ENCODE assay signal across 20 mouse cellular contexts in the genomic region with DNA sequence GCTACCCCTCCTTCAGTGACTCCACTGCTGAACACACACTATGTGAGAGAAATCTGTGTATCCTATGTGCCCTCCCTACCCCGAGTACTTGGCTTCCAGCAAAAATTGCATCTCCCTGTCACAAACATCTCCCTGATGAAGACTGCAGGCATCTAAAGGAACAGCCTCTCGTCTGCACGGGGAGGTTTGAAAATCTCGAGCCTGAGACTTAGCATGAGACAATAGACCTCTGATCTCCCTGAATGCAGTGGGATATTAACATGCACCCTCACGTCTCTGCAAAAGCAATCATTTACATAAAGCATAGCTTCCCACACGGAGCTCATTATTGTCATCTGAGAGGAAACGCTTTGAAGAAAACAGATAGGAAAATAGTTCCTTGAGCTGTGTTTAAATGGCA. TPM values are rescaled to one million over a fixed set of nuclear protein-coding genes. Genes with fewer than 3 reads are reported as not detected.
DNase-seq lines count a peak whose midpoint lies in the region; ATAC-seq and TF ChIP-seq lines count a peak whose summit lies in the region.
"Had no signal": no experiment of that assay in that cellular context is flagged by ENCODE, and none has a peak within 500 bp of the region (broad histone marks: within the 10 kb centered on the region; RNA-seq: fewer than 3 reads in every experiment).

No protein-coding gene starts in this region.

- no peaks in the 10 kb centered on the region for H3K27me3 ChIP-seq in forebrain, embryonic 15.5 days
- H3K27me3 ChIP-seq in hindbrain, embryonic 16.5 days (replicated peaks; ENCODE audit: control insufficient read depth, insufficient read depth, low read length), result no peaks in the 10 kb centered on the region
- no peaks in the 10 kb centered on the region for H3K27me3 ChIP-seq in neural tube, embryonic 13.5 days
- H3K27me3 ChIP-seq: limb, embryonic 12.5 days had no signal

- TF ChIP-seq CTCF in gastrocnemius, adult 2 months (IDR thresholded peaks at IDR 0.05), result no peak

- H3K27ac ChIP-seq in forebrain, embryonic 15.5 days (replicated peaks), result peak overlapping the region; percentile 58
- H3K27ac ChIP-seq in hindbrain, embryonic 16.5 days (ENCODE audit: low read depth, low read length), result peak overlapping the region; percentile 68
- H3K27ac ChIP-seq in neural tube, embryonic 13.5 days (replicated peaks), result peak overlapping the region; percentile 54
- no peak overlapping the region for H3K27ac ChIP-seq in gastrocnemius, adult 2 months
- H3K27ac ChIP-seq: limb, embryonic 12.5 days had no signal

- 3% methylated on average over 7 of the region's 7 CpGs for WGBS in forebrain, embryonic 15.5 days
- WGBS in hindbrain, embryonic 16.5 days, result 8% methylated on average over 7 of the region's 7 CpGs
- WGBS in neural tube, embryonic 13.5 days, result 17% methylated on average over 7 of the region's 7 CpGs

- peak; percentile 86 for ATAC-seq in forebrain, embryonic 15.5 days (replicated peaks)
- peak; percentile 78 for ATAC-seq in hindbrain, embryonic 16.5 days
- peak; percentile 62 for ATAC-seq in neural tube, embryonic 13.5 days (ENCODE audit: low read depth)
- no peak for ATAC-seq in erythroblast, adult 5-6 weeks (replicated peaks; ENCODE audit: low FRiP score, poor library complexity, severe bottlenecking)
- ATAC-seq: liver, postnatal 0 days had no signal

- H3K4me3 ChIP-seq in forebrain, embryonic 15.5 days, result no peak overlapping the region
- H3K4me3 ChIP-seq in hindbrain, embryonic 16.5 days (ENCODE audit: low read length), result no peak overlapping the region
- no peak overlapping the region for H3K4me3 ChIP-seq in neural tube, embryonic 13.5 days
- no peak overlapping the region for H3K4me3 ChIP-seq in gastrocnemius, adult 2 months
- H3K4me3 ChIP-seq: limb, embryonic 12.5 days had no signal

- peaks cover 31% of the 10 kb centered on the region for H3K4me1 ChIP-seq in forebrain, embryonic 15.5 days
- H3K4me1 ChIP-seq in hindbrain, embryonic 16.5 days (ENCODE audit: control insufficient read depth, insufficient read depth, low read depth, low read length), result peaks cover 8% of the 10 kb centered on the region
- H3K4me1 ChIP-seq in neural tube, embryonic 13.5 days (replicated peaks), result peaks cover 27% of the 10 kb centered on the region
- H3K4me1 ChIP-seq: limb, embryonic 12.5 days had no signal

- 0 out of 2 replicates have a peak overlapping the region, but pooled peaks have one; percentile 13 for H3K4me2 ChIP-seq in forebrain, embryonic 15.5 days (replicated peaks)
- H3K4me2 ChIP-seq in hindbrain, embryonic 16.5 days (ENCODE audit: low read length), result 0 out of 2 replicates have a peak overlapping the region, but pooled peaks have one; percentile 26
- peak overlapping the region; percentile 3; the same call in 1 of the 2 replicates for H3K4me2 ChIP-seq in neural tube, embryonic 13.5 days
- H3K4me2 ChIP-seq: limb, embryonic 12.5 days had no signal

- intact Hi-C loops in gastrocnemius, adult 2 months (cut with DNase I), result no loop called here

- no peaks in the 10 kb centered on the region for H3K36me3 ChIP-seq in forebrain, embryonic 15.5 days
- no peaks in the 10 kb centered on the region for H3K36me3 ChIP-seq in hindbrain, embryonic 16.5 days (ENCODE audit: control insufficient read depth, insufficient read depth, low read length)
- no peaks in the 10 kb centered on the region for H3K36me3 ChIP-seq in neural tube, embryonic 13.5 days
- H3K36me3 ChIP-seq: limb, embryonic 12.5 days had no signal

- DNase-seq in layer of hippocampus, postnatal 14 days (ENCODE audit: low spot score in 2 of 2), result peak; percentile 13 to 53
- DNase-seq in layer of hippocampus, postnatal 25 days (ENCODE audit: extremely low spot score in 1 of 2, low spot score in 1 of 2), result no peak
- DNase-seq in thymus, adult 18-20 months, result no peak
- no peak for DNase-seq in gastrocnemius, adult 2 months
- DNase-seq: cerebellum, postnatal 14 days; gastrocnemius, postnatal 36 days; kidney, adult 2 months; liver, postnatal 0 days had no signal

- H3K9me3 ChIP-seq in forebrain, embryonic 15.5 days, result no peaks in the 10 kb centered on the region
- no peaks in the 10 kb centered on the region for H3K9me3 ChIP-seq in hindbrain, embryonic 16.5 days (ENCODE audit: control insufficient read depth, low read length)
- H3K9me3 ChIP-seq in neural tube, embryonic 13.5 days, result no peaks in the 10 kb centered on the region
- H3K9me3 ChIP-seq: limb, embryonic 12.5 days had no signal

- no peak overlapping the region for H3K9ac ChIP-seq in forebrain, embryonic 15.5 days (replicated peaks)
- peak overlapping the region; percentile 42; the same call in 1 of the 2 replicates for H3K9ac ChIP-seq in hindbrain, embryonic 16.5 days (ENCODE audit: low read depth, low read length)
- H3K9ac ChIP-seq in neural tube, embryonic 13.5 days, result 0 out of 2 replicates have a peak overlapping the region, but pooled peaks have one; percentile 8
- H3K9ac ChIP-seq: limb, embryonic 12.5 days; liver, postnatal 0 days had no signal

RNA-seq across cellular contexts. Expression of gene Krtap7-1, which starts 22.4 kb away (rescaled TPM):
- not detected for total RNA-seq in layer of hippocampus, postnatal 14 days (2021)
- total RNA-seq in layer of hippocampus, postnatal 25 days (2021), result not detected
- polyA plus RNA-seq in forebrain, embryonic 15.5 days (2015; fragmentation: Nextera tagmentation; extraction: Ambion mirVana), result not detected in 2 replicates
- polyA plus RNA-seq in hindbrain, embryonic 16.5 days (2015; fragmentation: Nextera tagmentation; extraction: Ambion mirVana), result 0.45 TPM in 1 of 2 replicates, not detected in the other
- polyA plus RNA-seq in neural tube, embryonic 13.5 days (2015; fragmentation: Nextera tagmentation; extraction: Ambion mirVana), result not detected in 2 replicates
- not detected for total RNA-seq in gastrocnemius, adult 2 months (2021)
- not detected in 2 replicates for total RNA-seq in erythroblast, adult 5-6 weeks (2015; ENCODE audit: low replicate concordance)
- total RNA-seq in erythroblast, adult 5-6 weeks (2017; ENCODE audit: low replicate concordance), result not detected in 2 replicates
- total RNA-seq: gastrocnemius, postnatal 36 days; layer of hippocampus, adult 8-10 months; megakaryocyte, adult 5-6 weeks; MEL had no signal
- polyA plus RNA-seq: C2C12; heart, embryonic 16.5 days; kidney, adult 2 months; limb, embryonic 12.5 days; liver, postnatal 0 days; spleen, adult 2 months; testis, adult 2 months had no signal

RNA-seq across cellular contexts. Expression of gene Krtap11-1, which starts 40.4 kb away (rescaled TPM):
- total RNA-seq in layer of hippocampus, postnatal 14 days (2021), result not detected
- total RNA-seq in layer of hippocampus, postnatal 25 days (2021), result not detected
- polyA plus RNA-seq in forebrain, embryonic 15.5 days (2015; fragmentation: Nextera tagmentation; extraction: Ambion mirVana), result not detected in 2 replicates
- polyA plus RNA-seq in hindbrain, embryonic 16.5 days (2015; fragmentation: Nextera tagmentation; extraction: Ambion mirVana), result not detected in 2 replicates
- polyA plus RNA-seq in neural tube, embryonic 13.5 days (2015; fragmentation: Nextera tagmentation; extraction: Ambion mirVana), result not detected in 2 replicates
- total RNA-seq in gastrocnemius, adult 2 months (2021), result not detected
- not detected in 2 replicates for total RNA-seq in erythroblast, adult 5-6 weeks (2015; ENCODE audit: low replicate concordance)
- not detected in 2 replicates for total RNA-seq in erythroblast, adult 5-6 weeks (2017; ENCODE audit: low replicate concordance)
- total RNA-seq: gastrocnemius, postnatal 36 days; layer of hippocampus, adult 8-10 months; megakaryocyte, adult 5-6 weeks; MEL had no signal
- polyA plus RNA-seq: C2C12; heart, embryonic 16.5 days; kidney, adult 2 months; limb, embryonic 12.5 days; liver, postnatal 0 days; spleen, adult 2 months; testis, adult 2 months had no signal

RNA-seq across cellular contexts. Expression of gene Krtap8-1, which starts 42.8 kb away (rescaled TPM):
- total RNA-seq in layer of hippocampus, postnatal 14 days (2021), result not detected
- total RNA-seq in layer of hippocampus, postnatal 25 days (2021), result not detected
- polyA plus RNA-seq in forebrain, embryonic 15.5 days (2015; fragmentation: Nextera tagmentation; extraction: Ambion mirVana), result not detected in 2 replicates
- not detected in 2 replicates for polyA plus RNA-seq in hindbrain, embryonic 16.5 days (2015; fragmentation: Nextera tagmentation; extraction: Ambion mirVana)
- polyA plus RNA-seq in neural tube, embryonic 13.5 days (2015; fragmentation: Nextera tagmentation; extraction: Ambion mirVana), result not detected in 2 replicates
- not detected for total RNA-seq in gastrocnemius, adult 2 months (2021)
- not detected in 2 replicates for total RNA-seq in erythroblast, adult 5-6 weeks (2015; ENCODE audit: low replicate concordance)
- not detected in 2 replicates for total RNA-seq in erythroblast, adult 5-6 weeks (2017; ENCODE audit: low replicate concordance)
- total RNA-seq: gastrocnemius, postnatal 36 days; layer of hippocampus, adult 8-10 months; megakaryocyte, adult 5-6 weeks; MEL had no signal
- polyA plus RNA-seq: C2C12; heart, embryonic 16.5 days; kidney, adult 2 months; limb, embryonic 12.5 days; liver, postnatal 0 days; spleen, adult 2 months; testis, adult 2 months had no signal

Comparison
In these comparisons a context has a peak if more than half of its experiments do, and no peak if none do; other contexts are left out.
1. DNase-seq: peak in layer of hippocampus, postnatal 14 days (2 of 2); none in layer of hippocampus, postnatal 25 days (0 of 2), thymus, adult 18-20 months (0 of 2) and gastrocnemius, adult 2 months (single experiment).
2. Peak in every context shown above with its lines, with median percentiles within 50 percentile points of each other: H3K4me2 ChIP-seq.